Comparison of ENCODE assay signal across 19 mouse cellular contexts in genomic region chr13:36259754-36260153, GRCm38 (mm10).
"Had no signal": no experiment of that assay in that cellular context is flagged by ENCODE, and none has a peak within 500 bp of the region (broad histone marks: within the 10 kb centered on the region; RNA-seq: fewer than 3 reads in every experiment).

No protein-coding gene starts in this region.

- H3K4me2 ChIP-seq: kidney, embryonic 15.5 days; limb, embryonic 12.5 days; limb, embryonic 15.5 days; liver, embryonic 15.5 days; lung, embryonic 14.5 days; midbrain, embryonic 12.5 days; midbrain, embryonic 15.5 days; neural tube, embryonic 12.5 days had no signal

- H3K36me3 ChIP-seq: limb, embryonic 15.5 days; liver, embryonic 15.5 days; midbrain, embryonic 12.5 days; midbrain, embryonic 15.5 days; neural tube, embryonic 12.5 days had no signal

- H3K4me3 ChIP-seq: kidney, embryonic 15.5 days; left cerebral cortex, adult 2 months; limb, embryonic 12.5 days; limb, embryonic 15.5 days; liver, embryonic 15.5 days; midbrain, embryonic 12.5 days; midbrain, embryonic 15.5 days; neural tube, embryonic 12.5 days had no signal

- H3K9me3 ChIP-seq: limb, embryonic 15.5 days; liver, embryonic 15.5 days; midbrain, embryonic 15.5 days had no signal

- DNase-seq: kidney, adult 11 months; kidney, adult 8-10 months; kidney, postnatal 10 days; kidney, postnatal 36 days; layer of hippocampus, postnatal 36 days; left cerebral cortex, postnatal 4 days; lung, embryonic 14.5 days; thymus, adult 18-20 months; thymus, postnatal 4 days had no signal

- ATAC-seq: lung, postnatal 0 days; midbrain, embryonic 15.5 days had no signal

- H3K9ac ChIP-seq: kidney, embryonic 15.5 days; limb, embryonic 12.5 days; limb, embryonic 15.5 days; liver, embryonic 15.5 days; lung, embryonic 14.5 days; midbrain, embryonic 12.5 days; midbrain, embryonic 15.5 days; neural tube, embryonic 12.5 days had no signal

- H3K27ac ChIP-seq: kidney, embryonic 15.5 days; left cerebral cortex, adult 2 months; limb, embryonic 12.5 days; limb, embryonic 15.5 days; liver, embryonic 15.5 days; macrophage; midbrain, embryonic 12.5 days; midbrain, embryonic 15.5 days; neural tube, embryonic 12.5 days had no signal

- H3K27me3 ChIP-seq: kidney, embryonic 15.5 days; limb, embryonic 12.5 days; limb, embryonic 15.5 days; liver, embryonic 15.5 days; midbrain, embryonic 12.5 days; midbrain, embryonic 15.5 days; neural tube, embryonic 12.5 days had no signal

- H3K4me1 ChIP-seq: kidney, embryonic 15.5 days; limb, embryonic 12.5 days; limb, embryonic 15.5 days had no signal
